Mouse (Mus musculus) c-Kit-positive CD71-positive TER-119-negative erythroid progenitor cells, embryonic 14.5 days (primary cell): ENCODE data around the gene Serpinb11.
A peak's percentile ranks its signal among the peaks of the same experiment; 100 is the strongest.

ENCODE experiments used
- DNase-seq: peaks from one replicate; pipeline ENCODE4 v3.0.0-alpha.2; 2013; ENCODE audit warnings: low read depth

Gene Serpinb11

DNA sequence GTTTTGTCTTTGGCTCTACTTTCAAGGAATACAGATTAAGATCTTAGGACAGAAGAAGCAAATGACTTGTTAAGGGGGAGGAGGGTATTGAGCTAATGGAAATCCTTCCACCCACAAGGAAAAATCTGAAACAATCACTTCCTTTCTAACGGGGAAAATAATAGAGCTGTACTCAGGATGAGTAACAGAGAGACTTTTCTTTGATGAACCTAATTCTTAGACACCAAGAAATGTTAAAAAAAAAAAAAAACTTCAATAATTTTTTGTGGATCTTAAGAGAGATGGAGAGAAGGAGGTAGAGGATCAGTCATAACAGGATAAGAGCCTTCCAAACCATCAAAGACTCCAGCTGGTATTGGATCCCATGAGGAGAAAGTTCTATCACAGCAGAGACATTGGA lies at the start of gene Serpinb11:
Gene Serpinb11 (plus strand): TSS at position 301 of the 400 bp plus-strand sequence.
- no peak for DNase-seq

GRCm38 (mm10) chr1:107345979-107346378 lies 15.0 kb upstream of the Serpinb11 start:
- no peak for DNase-seq

DNA sequence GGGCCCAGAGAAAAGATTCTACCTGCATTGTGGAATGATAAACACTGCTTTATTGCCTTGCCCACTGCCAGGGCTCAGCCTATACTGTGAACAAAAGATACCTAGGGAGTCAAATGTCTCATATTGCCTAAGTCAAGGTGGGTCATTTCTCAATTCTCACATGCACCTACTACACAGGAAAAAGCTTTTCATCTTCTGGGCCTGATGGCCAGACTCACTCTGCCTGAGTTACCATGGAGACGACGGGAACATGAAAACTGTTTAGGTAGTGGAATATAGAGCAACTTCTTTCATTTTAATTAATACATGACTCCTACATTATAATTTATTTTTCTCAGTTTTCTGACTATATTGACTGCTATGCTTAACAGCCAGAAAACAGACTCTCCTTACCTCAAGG lies 14.2 kb upstream of the Serpinb11 start:
- DNase-seq: no peak

DNA sequence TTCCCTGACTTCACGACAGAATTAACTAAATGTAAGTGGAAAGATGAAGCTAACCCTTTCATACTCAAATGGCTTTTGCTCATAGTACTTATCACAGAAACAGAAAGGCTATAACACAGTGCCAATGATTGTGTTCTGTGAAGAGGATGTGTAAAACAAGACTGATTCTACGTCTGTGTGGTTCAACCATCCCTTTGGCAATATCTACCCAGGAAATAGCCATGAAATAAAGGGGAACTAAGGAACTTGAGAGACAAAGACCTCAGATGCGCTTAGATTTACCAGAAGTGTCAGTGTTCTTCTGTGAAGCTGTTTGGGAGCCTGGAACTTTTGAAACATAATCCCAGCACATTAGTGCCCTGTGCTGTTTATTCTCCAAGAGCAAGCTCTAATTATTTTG lies 10.6 kb upstream of the Serpinb11 start:
- DNase-seq: no peak

DNA sequence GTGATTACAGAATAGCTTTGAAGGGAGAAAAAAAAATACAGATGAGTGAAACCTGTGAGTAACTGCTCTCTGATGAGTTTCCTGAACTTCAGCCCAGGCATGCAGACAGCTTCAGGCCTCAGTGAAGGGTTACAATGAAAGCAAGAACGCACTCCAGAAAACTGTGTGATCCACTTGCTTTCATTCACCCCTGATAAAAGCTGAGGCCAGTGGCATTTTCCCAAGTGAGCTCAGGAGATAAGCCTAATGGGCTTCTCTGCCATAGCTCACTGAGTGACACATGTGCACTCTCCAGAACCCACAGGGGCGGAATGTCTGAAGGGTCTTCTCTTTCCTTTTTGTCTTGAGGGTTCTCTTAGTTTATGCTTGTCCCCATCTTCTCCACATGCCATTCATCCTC lies 9.9 kb upstream of the Serpinb11 start:
- DNase-seq: no peak

GRCm38 (mm10) chr1:107353046-107353445 lies 8.0 kb upstream of the Serpinb11 start:
- peak; percentile 4 for DNase-seq

DNA sequence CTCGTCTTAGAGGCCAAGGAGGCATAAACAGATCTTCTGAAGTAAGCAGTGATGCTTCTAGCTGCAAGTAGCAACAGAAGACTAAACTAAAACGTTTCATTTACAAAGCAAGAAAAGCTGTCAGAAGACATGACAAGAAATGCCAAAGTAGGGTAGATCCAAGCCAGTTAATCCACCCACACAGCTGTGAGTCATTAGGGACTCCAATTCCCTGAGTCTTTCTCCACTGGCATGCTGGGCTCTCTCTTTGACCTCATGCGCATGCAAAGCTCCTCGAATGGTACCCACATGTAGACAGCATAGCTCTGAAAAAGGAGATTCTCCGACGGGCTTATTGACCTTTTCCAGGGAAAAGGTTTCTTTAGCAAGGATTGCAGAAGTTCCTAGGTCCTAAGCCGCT lies 5.0 kb downstream of the Serpinb11 start:
- no peak for DNase-seq

GRCm38 (mm10) chr1:107368944-107369343 lies 7.9 kb downstream of the Serpinb11 start:
- no peak for DNase-seq

DNA sequence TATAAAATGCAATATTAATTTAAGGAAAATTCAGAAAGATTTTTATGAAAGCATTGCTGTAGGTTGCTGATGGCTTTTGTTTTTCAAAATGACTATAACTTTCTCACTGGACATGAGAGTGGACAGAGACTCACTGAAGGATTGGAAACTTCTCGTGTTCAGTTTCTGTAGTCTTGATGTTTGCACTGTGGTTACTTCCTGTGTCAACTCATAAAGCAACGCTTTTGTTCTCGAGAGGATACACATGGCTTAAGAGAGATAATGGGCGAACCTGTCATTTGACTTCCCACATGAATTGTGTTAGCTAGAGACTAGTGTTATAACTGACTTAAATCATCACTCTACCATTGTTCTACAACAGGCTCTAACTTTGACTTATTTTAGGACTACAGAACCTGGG lies 16.0 kb downstream of the Serpinb11 start:
- DNase-seq: no peak

- no peak for DNase-seq
Measured at GRCm38 (mm10) chr1:107378368-107378767, 17.4 kb downstream of the Serpinb11 start.

DNA sequence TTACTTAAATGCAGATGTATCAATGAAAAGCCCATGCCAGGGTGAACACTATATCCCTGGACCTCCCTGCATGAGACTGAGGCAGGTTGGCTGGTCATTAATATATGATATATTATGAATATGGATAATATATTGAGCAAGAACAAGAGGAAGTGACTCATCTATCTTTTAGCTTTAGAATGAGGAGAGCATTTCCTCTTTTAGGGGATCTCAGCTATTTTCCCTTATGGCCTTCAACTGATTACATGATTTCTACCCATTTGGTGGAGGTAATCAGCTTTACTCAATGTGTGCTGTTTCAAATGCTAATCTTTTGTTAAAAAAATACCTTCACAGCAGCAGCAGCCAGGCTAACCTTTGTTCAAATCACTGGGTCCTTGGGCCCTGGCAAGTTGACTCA lies 20.5 kb downstream of the Serpinb11 start:
- DNase-seq: no peak

GRCm38 (mm10) chr1:107382404-107382803 lies 21.4 kb downstream of the Serpinb11 start:
- no peak for DNase-seq

DNA sequence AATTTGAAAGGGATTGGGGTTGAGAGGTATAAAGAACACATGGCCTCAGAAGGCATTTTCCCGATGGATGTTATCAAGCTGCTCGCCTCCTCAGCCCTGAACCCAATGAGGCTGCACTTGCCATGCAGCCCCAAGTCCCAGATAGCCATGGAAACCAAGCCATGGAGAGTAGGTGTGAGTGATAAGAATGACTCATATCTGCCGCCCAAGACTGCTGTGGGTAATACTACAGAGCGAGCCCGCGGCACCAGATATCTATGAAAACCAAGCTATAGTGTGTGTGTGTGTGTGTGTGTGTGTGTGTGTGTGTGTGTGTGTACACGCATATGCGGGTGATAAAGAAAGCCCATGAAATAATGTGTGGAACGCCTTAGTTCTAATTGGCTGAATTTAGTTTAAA lies 23.5 kb downstream of the Serpinb11 start:
- no peak for DNase-seq

DNA sequence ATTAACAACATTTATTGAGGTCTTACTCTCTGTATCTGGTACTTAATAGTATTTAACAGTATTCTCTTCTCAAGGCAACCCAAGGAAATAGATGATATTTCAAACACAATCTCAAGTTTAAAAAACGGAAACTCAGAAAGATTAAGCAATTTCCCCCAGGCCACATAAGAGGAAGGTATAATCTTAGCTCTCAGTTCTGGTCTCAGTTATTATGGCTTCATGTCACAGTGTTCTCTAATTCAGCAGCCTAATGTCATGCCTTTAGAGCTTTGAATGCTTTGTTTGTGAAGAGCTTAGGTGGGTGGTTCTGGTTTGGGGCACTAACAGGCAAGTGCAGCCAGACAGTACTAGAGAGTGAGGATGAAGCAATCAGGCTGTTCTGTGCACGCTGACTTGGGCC lies 28.8 kb downstream of the Serpinb11 start:
- no peak for DNase-seq

- DNase-seq: no peak
Measured at GRCm38 (mm10) chr1:107397481-107397880, 36.5 kb downstream of the Serpinb11 start.

DNA sequence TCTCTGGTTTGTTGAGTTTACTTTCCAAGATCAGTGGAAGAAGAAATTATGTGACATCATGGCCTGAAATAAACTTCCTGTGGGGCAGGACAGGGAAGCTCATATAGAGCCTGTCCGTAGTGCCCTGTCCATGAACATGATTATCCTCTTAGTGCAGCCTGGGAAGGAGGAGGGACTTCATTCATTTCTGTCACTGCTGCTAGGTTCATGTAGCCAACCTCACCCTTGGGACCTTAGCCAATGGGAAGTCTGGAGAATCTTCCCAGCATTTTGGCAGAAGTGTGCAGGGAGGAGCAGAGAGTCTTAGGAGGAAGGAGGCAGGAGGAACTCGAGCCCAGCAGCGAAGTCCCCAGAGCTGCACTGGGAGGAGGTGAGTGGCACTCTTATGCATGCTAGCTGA lies 38.4 kb downstream of the Serpinb11 start, which contains the start of gene Serpinb7:
Gene Serpinb7 (plus strand): TSS at position 301 of the 400 bp plus-strand sequence.
- no peak for DNase-seq

GRCm38 (mm10) chr1:107402082-107402481 lies 41.1 kb downstream of the Serpinb11 start:
- DNase-seq: no peak

GRCm38 (mm10) chr1:107414650-107415049 lies 53.7 kb downstream of the Serpinb11 start:
- DNase-seq: no peak

DNA sequence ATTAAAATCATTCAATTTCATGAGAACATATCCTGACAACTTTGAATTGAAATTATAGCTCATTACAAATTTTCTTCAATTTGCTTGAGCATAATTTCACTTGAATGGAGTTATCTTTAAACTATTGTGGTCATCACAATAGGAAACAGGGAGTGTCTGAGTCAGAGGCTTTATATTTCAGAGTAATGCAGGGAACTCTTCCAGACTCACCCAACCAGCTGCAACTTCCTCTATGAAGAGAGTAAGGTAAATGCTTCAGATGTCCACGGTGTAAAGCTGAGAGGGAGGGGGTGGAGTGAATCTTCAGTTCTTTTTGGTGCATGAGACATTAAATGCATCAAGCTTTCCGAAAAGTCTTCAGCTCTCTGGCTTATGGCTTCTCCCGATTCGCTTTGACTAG lies 61.5 kb downstream of the Serpinb11 start:
- DNase-seq: no peak
